Mouse (Mus musculus): ENCODE measurements around the gene Treml2.

GRCm38 (mm10) chr17:48274098-48274497, 25.2 kb upstream of the Treml2 start:
- TF ChIP-seq CTCF (IDR thresholded peaks at IDR 0.05; ENCODE audit: low read depth, low read length), result no peak
- no peak for TF ChIP-seq GATA2 (IDR thresholded peaks at IDR 0.05; ENCODE audit: borderline replicate concordance, low read depth, low read length)
- no peak for TF ChIP-seq GATA1 (IDR thresholded peaks at IDR 0.05; ENCODE audit: borderline replicate concordance, low read length)
- no peak for TF ChIP-seq TAL1 (conservative IDR thresholded peaks at IDR 0.05; ENCODE audit: low read depth, low read length)
